Mouse (Mus musculus): Measurements from ENCODE around the gene Rsc1a1.

DNA sequence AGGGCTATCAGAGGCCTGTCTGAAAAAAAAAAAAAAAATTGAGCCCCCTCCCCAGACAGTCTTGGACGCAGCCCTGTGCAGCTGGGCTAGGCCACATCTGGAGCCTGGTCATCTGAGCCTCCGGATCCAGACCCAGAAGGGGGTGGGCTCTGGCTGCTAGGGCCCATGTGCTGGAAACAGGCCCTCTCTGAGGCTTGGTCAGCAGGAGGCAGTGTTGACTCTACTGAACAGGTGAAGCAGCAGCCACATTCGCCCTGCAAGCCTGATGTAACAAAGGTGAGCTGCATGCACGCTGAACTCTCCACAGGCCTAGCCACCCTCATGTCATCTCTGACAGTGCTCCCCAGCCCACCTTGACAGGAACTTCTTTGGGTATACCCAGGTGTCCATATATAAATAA is 25.7 kb downstream of the Rsc1a1 start:
- no peak for TF ChIP-seq CTCF (IDR thresholded peaks at IDR 0.05; ENCODE audit: low read depth, low read length)
- no peak for TF ChIP-seq TAL1 (conservative IDR thresholded peaks at IDR 0.05; ENCODE audit: low read depth, low read length)
- TF ChIP-seq GATA1 (IDR thresholded peaks at IDR 0.05; ENCODE audit: borderline replicate concordance, low read length): no peak
